Mouse (Mus musculus): ENCODE results near the gene F830045P16Rik. TPM values are rescaled to one million over a fixed set of nuclear protein-coding genes. Genes with fewer than 3 reads are reported as not detected.

F830045P16Rik gene
- polyA plus RNA-seq (2016; fragmentation: Nextera tagmentation; extraction: Ambion mirVana) = not detected in 2 replicates

- Histone ChIP-seq H3K4me1 (peaks cover 2% of the 10 kb centered on the region; the same call in 1 of the 2 replicates), H3K27me3 (no peaks in the 10 kb centered on the region), H3K4me2 (replicated peaks) (no peak within 1 kb of the TSS), H3K9ac (no peak within 1 kb of the TSS), H3K27ac (no peak within 1 kb of the TSS), H3K36me3 (no peaks in the 10 kb centered on the region), H3K9me3 (no peaks in the 10 kb centered on the region), H3K4me3 (no peak within 1 kb of the TSS)
- WGBS = 45% methylated on average over 2 of the region's 2 CpGs
- no peak for ATAC-seq (ENCODE audit: insufficient number of reproducible peaks, insufficient read depth, low FRiP score, low TSS enrichment)
Observed at GRCm38 (mm10) chr2:129536377-129536776, at the start of gene F830045P16Rik. TSS of gene F830045P16Rik (minus strand) at chr2:129536602.

GRCm38 (mm10) chr2:129585904-129586514 is 49.6 kb upstream of the F830045P16Rik start:
- H3K4me3 ChIP-seq = no peak overlapping the region
- H3K27me3 ChIP-seq = no peaks in the 10 kb centered on the region
- no peak for ATAC-seq (ENCODE audit: insufficient number of reproducible peaks, insufficient read depth, low FRiP score, low TSS enrichment)
- no peak overlapping the region for H3K27ac ChIP-seq
- no peak overlapping the region for H3K4me2 ChIP-seq (replicated peaks)
- H3K4me1 ChIP-seq = 0 out of 2 replicates have a peak, but pooled peaks cover 6% of the 10 kb centered on the region
- H3K9ac ChIP-seq = no peak overlapping the region
- H3K9me3 ChIP-seq = no peaks in the 10 kb centered on the region
- no peaks in the 10 kb centered on the region for H3K36me3 ChIP-seq
- 85% methylated on average over 11 of the region's 11 CpGs for WGBS

GRCm38 (mm10) chr2:129584905-129585304 is 48.5 kb upstream of the F830045P16Rik start:
- H3K27me3 ChIP-seq = no peaks in the 10 kb centered on the region
- no peak overlapping the region for H3K4me2 ChIP-seq (replicated peaks)
- H3K4me1 ChIP-seq = 0 out of 2 replicates have a peak, but pooled peaks cover 6% of the 10 kb centered on the region
- 8% methylated on average over 1 of the region's 1 CpGs for WGBS
- H3K36me3 ChIP-seq = no peaks in the 10 kb centered on the region
- H3K27ac ChIP-seq = no peak overlapping the region
- no peaks in the 10 kb centered on the region for H3K9me3 ChIP-seq
- no peak overlapping the region for H3K9ac ChIP-seq
- H3K4me3 ChIP-seq = no peak overlapping the region
- ATAC-seq (ENCODE audit: insufficient number of reproducible peaks, insufficient read depth, low FRiP score, low TSS enrichment) = no peak

- Histone ChIP-seq H3K9me3 (no peaks in the 10 kb centered on the region), H3K36me3 (no peaks in the 10 kb centered on the region), H3K4me1 (no peaks in the 10 kb centered on the region), H3K27me3 (no peaks in the 10 kb centered on the region), H3K4me2 (replicated peaks) (no peak overlapping the region), H3K27ac (no peak overlapping the region), H3K9ac (no peak overlapping the region), H3K4me3 (no peak overlapping the region)
- WGBS = 91% methylated on average over 4 of the region's 4 CpGs
- no peak for ATAC-seq (ENCODE audit: insufficient number of reproducible peaks, insufficient read depth, low FRiP score, low TSS enrichment)
Observed at GRCm38 (mm10) chr2:129582261-129582660, 45.9 kb upstream of the F830045P16Rik start.

- no peaks in the 10 kb centered on the region for H3K27me3 ChIP-seq
- H3K36me3 ChIP-seq = no peaks in the 10 kb centered on the region
- no peaks in the 10 kb centered on the region for H3K9me3 ChIP-seq
- no peak overlapping the region for H3K4me3 ChIP-seq
- no peak overlapping the region for H3K9ac ChIP-seq
- WGBS = 51% methylated on average over 3 of the region's 3 CpGs
- no peak overlapping the region for H3K27ac ChIP-seq
- H3K4me1 ChIP-seq = no peaks in the 10 kb centered on the region
- no peak overlapping the region for H3K4me2 ChIP-seq (replicated peaks)
- ATAC-seq (ENCODE audit: insufficient number of reproducible peaks, insufficient read depth, low FRiP score, low TSS enrichment) = no peak
Observed at GRCm38 (mm10) chr2:129581826-129582225, 45.4 kb upstream of the F830045P16Rik start.

GRCm38 (mm10) chr2:129580656-129581055 is 44.3 kb upstream of the F830045P16Rik start:
- no peak overlapping the region for H3K4me3 ChIP-seq
- no peaks in the 10 kb centered on the region for H3K36me3 ChIP-seq
- no peaks in the 10 kb centered on the region for H3K4me1 ChIP-seq
- H3K4me2 ChIP-seq (replicated peaks) = no peak overlapping the region
- 88% methylated on average over 4 of the region's 4 CpGs for WGBS
- H3K9ac ChIP-seq = no peak overlapping the region
- ATAC-seq (ENCODE audit: insufficient number of reproducible peaks, insufficient read depth, low FRiP score, low TSS enrichment) = no peak
- H3K9me3 ChIP-seq = no peaks in the 10 kb centered on the region
- 0 out of 2 replicates have a peak, but pooled peaks cover 5% of the 10 kb centered on the region for H3K27me3 ChIP-seq
- no peak overlapping the region for H3K27ac ChIP-seq

- peaks cover 12% of the 10 kb centered on the region for H3K4me1 ChIP-seq
- ATAC-seq (ENCODE audit: insufficient number of reproducible peaks, insufficient read depth, low FRiP score, low TSS enrichment) = no peak
- 87% methylated on average over 8 of the region's 8 CpGs for WGBS
- H3K36me3 ChIP-seq = no peaks in the 10 kb centered on the region
- no peaks in the 10 kb centered on the region for H3K9me3 ChIP-seq
- no peak overlapping the region for H3K9ac ChIP-seq
- no peak overlapping the region for H3K27ac ChIP-seq
- H3K4me2 ChIP-seq (replicated peaks) = no peak overlapping the region
- 0 out of 2 replicates have a peak, but pooled peaks cover 15% of the 10 kb centered on the region for H3K27me3 ChIP-seq
- no peak overlapping the region for H3K4me3 ChIP-seq
Observed at GRCm38 (mm10) chr2:129576611-129577447, 40.4 kb upstream of the F830045P16Rik start.

GRCm38 (mm10) chr2:129575113-129575512 is 38.7 kb upstream of the F830045P16Rik start:
- ATAC-seq (ENCODE audit: insufficient number of reproducible peaks, insufficient read depth, low FRiP score, low TSS enrichment) = no peak

GRCm38 (mm10) chr2:129574395-129575046 is 38.1 kb upstream of the F830045P16Rik start:
- no peak; the same call in 1 of the 2 replicates for ATAC-seq (ENCODE audit: insufficient number of reproducible peaks, insufficient read depth, low FRiP score, low TSS enrichment)
- WGBS = 8% methylated on average over 24 of the region's 24 CpGs
- no peak overlapping the region for H3K9ac ChIP-seq

More at GRCm38 (mm10) chr2:129575113-129575512, 38.7 kb upstream of the F830045P16Rik start:
- Histone ChIP-seq H3K36me3 (no peaks in the 10 kb centered on the region), H3K9ac (no peak overlapping the region), H3K27me3 (0 out of 2 replicates have a peak, but pooled peaks cover 15% of the 10 kb centered on the region), H3K4me3 (no peak overlapping the region), H3K4me2 (replicated peaks) (no peak overlapping the region), H3K27ac (no peak overlapping the region), H3K9me3 (no peaks in the 10 kb centered on the region), H3K4me1 (peaks cover 12% of the 10 kb centered on the region)
- WGBS = 89% methylated on average over 4 of the region's 4 CpGs

GRCm38 (mm10) chr2:129573701-129574273 is 37.4 kb upstream of the F830045P16Rik start:
- Histone ChIP-seq H3K27ac (no peak overlapping the region), H3K4me1 (peaks cover 12% of the 10 kb centered on the region), H3K27me3 (0 out of 2 replicates have a peak, but pooled peaks cover 15% of the 10 kb centered on the region), H3K9me3 (no peaks in the 10 kb centered on the region), H3K4me3 (0 out of 2 replicates have a peak overlapping the region, but pooled peaks have one; percentile 25), H3K4me2 (replicated peaks) (peak overlapping the region; percentile 51), H3K9ac (no peak overlapping the region), H3K36me3 (no peaks in the 10 kb centered on the region)
- ATAC-seq (ENCODE audit: insufficient number of reproducible peaks, insufficient read depth, low FRiP score, low TSS enrichment) = no peak
- 17% methylated on average over 4 of the region's 4 CpGs for WGBS

More at GRCm38 (mm10) chr2:129574395-129575046, 38.1 kb upstream of the F830045P16Rik start:
- no peaks in the 10 kb centered on the region for H3K36me3 ChIP-seq
- no peaks in the 10 kb centered on the region for H3K9me3 ChIP-seq
- no peak overlapping the region for H3K27ac ChIP-seq
- H3K4me3 ChIP-seq = peak overlapping the region; percentile 25
- peaks cover 12% of the 10 kb centered on the region for H3K4me1 ChIP-seq
- peak overlapping the region; percentile 51 for H3K4me2 ChIP-seq (replicated peaks)
- 0 out of 2 replicates have a peak, but pooled peaks cover 15% of the 10 kb centered on the region for H3K27me3 ChIP-seq

- H3K36me3 ChIP-seq = no peaks in the 10 kb centered on the region
- H3K27me3 ChIP-seq = 0 out of 2 replicates have a peak, but pooled peaks cover 7% of the 10 kb centered on the region
- H3K4me3 ChIP-seq = no peak overlapping the region
- no peak overlapping the region for H3K9ac ChIP-seq
- H3K4me2 ChIP-seq (replicated peaks) = no peak overlapping the region
- no peak overlapping the region for H3K27ac ChIP-seq
- peaks cover 8% of the 10 kb centered on the region for H3K4me1 ChIP-seq
- no peaks in the 10 kb centered on the region for H3K9me3 ChIP-seq
- no peak for ATAC-seq (ENCODE audit: insufficient number of reproducible peaks, insufficient read depth, low FRiP score, low TSS enrichment)
- 70% methylated on average over 5 of the region's 5 CpGs for WGBS
Observed at GRCm38 (mm10) chr2:129569556-129569955, 33.2 kb upstream of the F830045P16Rik start.
